Mouse (Mus musculus) liver, embryonic 14.5 days (tissue): ENCODE measurements around the gene Zfp984.

Source experiments
- CTCF ChIP-seq: IDR thresholded peaks from 2 replicates; pipeline ENCODE4 v1.5.1; 2016; ENCODE audit warnings: antibody characterized with exemption, low read depth, control low read depth
- EP300 ChIP-seq: IDR thresholded peaks from 2 replicates; pipeline ENCODE4 v1.6.1; 2016; ENCODE audit warnings: antibody characterized with exemption, low read depth

DNA sequence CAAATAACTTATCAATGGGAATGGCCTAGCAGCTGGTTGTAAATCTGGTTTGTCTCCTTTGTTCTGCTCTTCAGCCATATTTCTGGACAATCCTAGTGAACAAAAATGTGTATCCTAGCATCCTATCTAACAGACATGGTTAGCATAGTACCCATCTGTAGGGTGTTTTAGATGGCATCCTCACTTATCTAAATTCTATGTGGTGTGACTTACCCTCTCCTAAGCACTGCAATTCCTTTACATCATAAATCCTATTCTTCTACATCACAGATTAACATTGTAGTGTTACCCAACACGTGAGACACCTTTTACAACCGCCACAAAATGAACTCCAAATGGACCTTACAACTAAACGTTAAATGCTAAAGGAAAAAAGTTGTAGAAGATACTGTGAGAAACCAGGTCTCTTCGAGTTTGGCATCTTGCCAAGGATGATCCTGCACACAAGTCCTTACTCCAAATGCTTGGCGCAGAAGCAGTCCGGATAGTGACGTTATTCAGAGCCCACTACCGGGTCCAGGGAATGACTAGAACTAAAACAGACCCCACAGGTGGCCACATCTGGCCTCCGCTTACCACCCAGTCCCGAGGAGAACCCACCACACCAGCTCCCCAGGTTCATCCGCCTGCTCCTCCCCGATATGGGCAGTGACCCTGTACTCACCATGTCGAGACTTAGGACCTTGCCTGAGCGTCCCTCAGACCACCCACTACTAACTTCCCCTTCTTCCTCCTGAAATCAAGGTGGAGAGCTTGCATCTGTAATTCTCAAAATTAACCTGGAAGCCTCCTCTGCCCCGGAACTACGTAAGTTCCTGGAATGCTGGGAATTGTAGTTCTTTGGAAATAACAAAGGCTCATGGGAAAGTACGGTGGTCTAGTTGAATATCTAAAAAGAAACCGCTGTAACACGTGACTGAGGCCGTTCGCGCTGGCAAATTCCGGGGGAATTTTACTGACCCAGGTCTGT, 38.3 kb upstream of the Zfp984 start, which contains the start of gene Zfp933:
- no peak for TF ChIP-seq CTCF
- no peak for TF ChIP-seq EP300
